Mouse (Mus musculus): ENCODE data around the gene Mybpc1.

The Mybpc1 gene

GRCm38 (mm10) chr10:88550225-88550624, 54.7 kb downstream of the Mybpc1 start:
- DNase-seq (ENCODE audit: inconsistent ontology term): no peak

- peak; percentile 1 for DNase-seq (ENCODE audit: inconsistent ontology term)
Observed at GRCm38 (mm10) chr10:88547635-88548034, 57.3 kb downstream of the Mybpc1 start.

- no peak for DNase-seq (ENCODE audit: inconsistent ontology term)
Observed at GRCm38 (mm10) chr10:88530631-88531030, 74.3 kb downstream of the Mybpc1 start.

GRCm38 (mm10) chr10:88524016-88524415, 80.9 kb downstream of the Mybpc1 start:
- no peak for DNase-seq (ENCODE audit: inconsistent ontology term)

- no peak for DNase-seq (ENCODE audit: inconsistent ontology term)
Observed at GRCm38 (mm10) chr10:88523212-88523611, 81.7 kb downstream of the Mybpc1 start.

- DNase-seq (ENCODE audit: inconsistent ontology term): no peak
Observed at GRCm38 (mm10) chr10:88522795-88523194, 82.2 kb downstream of the Mybpc1 start.

- peak; percentile 16 for DNase-seq (ENCODE audit: inconsistent ontology term)
Observed at GRCm38 (mm10) chr10:88515049-88515448, 89.9 kb downstream of the Mybpc1 start.

GRCm38 (mm10) chr10:88514495-88514894, 90.5 kb downstream of the Mybpc1 start:
- peak; percentile 89 for DNase-seq (ENCODE audit: inconsistent ontology term)

- DNase-seq (ENCODE audit: inconsistent ontology term): no peak
Observed at GRCm38 (mm10) chr10:88513574-88514135, 91.3 kb downstream of the Mybpc1 start.

- no peak for DNase-seq (ENCODE audit: inconsistent ontology term)
Observed at GRCm38 (mm10) chr10:88511355-88511754, 93.6 kb downstream of the Mybpc1 start.

- DNase-seq (ENCODE audit: inconsistent ontology term): no peak
Observed at GRCm38 (mm10) chr10:88510503-88511271, 94.3 kb downstream of the Mybpc1 start.

- DNase-seq (ENCODE audit: inconsistent ontology term): no peak
Observed at GRCm38 (mm10) chr10:88507691-88508143, 97.2 kb downstream of the Mybpc1 start.

- DNase-seq (ENCODE audit: inconsistent ontology term): no peak
Observed at GRCm38 (mm10) chr10:88505256-88505655, 99.7 kb downstream of the Mybpc1 start.

GRCm38 (mm10) chr10:88504481-88504880, 100.5 kb downstream of the Mybpc1 start:
- no peak for DNase-seq (ENCODE audit: inconsistent ontology term)

GRCm38 (mm10) chr10:88503421-88504314, 101.3 kb downstream of the Mybpc1 start, which contains the start of gene Chpt1:
Gene Chpt1, minus strand, starts transcription at chr10:88504073.
- DNase-seq (ENCODE audit: inconsistent ontology term): peak; percentile 95

GRCm38 (mm10) chr10:88502919-88503318, 102.0 kb downstream of the Mybpc1 start:
- no peak for DNase-seq (ENCODE audit: inconsistent ontology term)

GRCm38 (mm10) chr10:88501886-88502765, 102.8 kb downstream of the Mybpc1 start:
- no peak for DNase-seq (ENCODE audit: inconsistent ontology term)

- no peak for DNase-seq (ENCODE audit: inconsistent ontology term)
Observed at GRCm38 (mm10) chr10:88501370-88501769, 103.6 kb downstream of the Mybpc1 start.

- no peak for DNase-seq (ENCODE audit: inconsistent ontology term)
Observed at GRCm38 (mm10) chr10:88499993-88500392, 105.0 kb downstream of the Mybpc1 start.

GRCm38 (mm10) chr10:88496864-88497564, 107.9 kb downstream of the Mybpc1 start:
- DNase-seq (ENCODE audit: inconsistent ontology term): no peak
